Mouse (Mus musculus) megakaryocyte, embryonic 14.5 days (primary cell): ENCODE measurements around the gene Sft2d1. TPM values are rescaled to one million over a fixed set of nuclear protein-coding genes. Genes with fewer than 3 reads are reported as not detected.
A peak's percentile ranks its signal among the peaks of the same experiment; 100 is the strongest.

Experiments
- H3K27me3 ChIP-seq: replicated peaks from 2 replicates; pipeline ENCODE3; 2012; ENCODE audit warnings: inconsistent platforms
- H3K36me3 ChIP-seq: replicated peaks from 2 replicates; pipeline ENCODE3; 2012; ENCODE audit warnings: low read length, inconsistent platforms, mixed read lengths
- H3K4me1 ChIP-seq: 2 replicates; pipeline ENCODE4 v1.6.1; 2012; ENCODE audit warnings: inconsistent platforms
- H3K4me3 ChIP-seq: replicated peaks from 2 replicates; pipeline ENCODE3; 2012; ENCODE audit warnings: moderate library complexity, mild to moderate bottlenecking, inconsistent platforms
- H3K9me3 ChIP-seq: 2 replicates; pipeline ENCODE4 v1.6.1; 2012; ENCODE audit warnings: inconsistent platforms
- FLI1 ChIP-seq: IDR thresholded peaks from 2 replicates; pipeline ENCODE4 v1.6.1; 2012; ENCODE audit warnings: low read length, inconsistent platforms, mixed read lengths
- GATA1 ChIP-seq: IDR thresholded peaks from 3 replicates; pipeline ENCODE4 v1.6.1; 2012; ENCODE audit warnings: mixed read lengths, low read length, inconsistent platforms, borderline replicate concordance
- polyA plus RNA-seq: library from polyadenylated mRNA; stranded (reverse); fragments of >175 nt; gene quantifications from 2 replicates; pipeline ENCODE4 v1.2.3, GENCODE M21; 2012; ENCODE audit warnings: low replicate concordance; ENCODE audit not compliant: insufficient read depth

The Sft2d1 gene
- polyA plus RNA-seq, 1 experiment = 81.6 TPM

GRCm38 (mm10) chr17:8372286-8373046, 61.6 kb downstream of the Sft2d1 start:
- peak overlapping the region; percentile 91 for H3K4me3 ChIP-seq
- no peaks in the 10 kb centered on the region for H3K9me3 ChIP-seq
- peaks cover 40% of the 10 kb centered on the region for H3K4me1 ChIP-seq
- H3K27me3 ChIP-seq = peaks cover 6% of the 10 kb centered on the region
- no peak for TF ChIP-seq GATA1
- no peak for TF ChIP-seq FLI1
- no peaks in the 10 kb centered on the region for H3K36me3 ChIP-seq

Other genes starting within 250 kb of the Sft2d1 start
- not detected in 2 replicates for gene Gm49673, start 163.3 kb upstream of the Sft2d1 start, polyA plus RNA-seq
- 29.1 and 88.8 TPM in 2 replicates for gene Rnaset2a, start 163.0 kb upstream of the Sft2d1 start, polyA plus RNA-seq
- 2.2 TPM in 1 of 2 replicates, not detected in the other for gene Fgfr1op, start 145.6 kb upstream of the Sft2d1 start, polyA plus RNA-seq
- gene Ccr6, start 75.1 kb upstream of the Sft2d1 start, polyA plus RNA-seq = not detected in 2 replicates
- 33.7 TPM in 1 of 2 replicates, not detected in the other for gene Mpc1, start 28.2 kb upstream of the Sft2d1 start, polyA plus RNA-seq
- gene Prr18, start 26.4 kb downstream of the Sft2d1 start, polyA plus RNA-seq = 0.48 and 1.9 TPM in 2 replicates
- not detected in 2 replicates for gene T2, start 44.9 kb downstream of the Sft2d1 start, polyA plus RNA-seq
- not detected in 2 replicates for gene T, start 123.3 kb downstream of the Sft2d1 start, polyA plus RNA-seq
- 3.9 and 11.5 TPM in 2 replicates for gene Pde10a, start 214.3 kb downstream of the Sft2d1 start, polyA plus RNA-seq